Mouse (Mus musculus): Measurements from ENCODE around the gene Tprg.

Gene Tprg

GRCm38 (mm10) chr16:25426261-25426660, 139.6 kb downstream of the Tprg start:
- no peak for DNase-seq

GRCm38 (mm10) chr16:25440039-25440438, 153.4 kb downstream of the Tprg start:
- DNase-seq: no peak

GRCm38 (mm10) chr16:25445580-25445979, 159.0 kb downstream of the Tprg start:
- no peak for DNase-seq

DNA sequence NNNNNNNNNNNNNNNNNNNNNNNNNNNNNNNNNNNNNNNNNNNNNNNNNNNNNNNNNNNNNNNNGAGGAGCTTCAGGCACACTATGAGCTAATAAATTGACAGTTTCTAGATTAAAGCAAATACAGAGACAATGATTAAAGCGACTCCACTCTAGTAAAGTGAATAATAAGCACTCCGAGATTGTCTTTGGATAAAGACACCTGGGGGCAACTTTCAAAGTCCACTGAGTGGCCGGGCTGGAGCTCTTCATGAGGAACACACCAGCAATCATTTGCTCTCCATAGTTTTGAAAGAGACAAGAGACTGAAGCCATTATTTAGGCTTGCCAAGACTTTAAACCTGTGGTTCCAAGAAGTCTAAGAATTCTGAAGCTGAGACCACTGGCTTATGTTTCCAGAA, 164.9 kb downstream of the Tprg start:
- no peak for DNase-seq

DNA sequence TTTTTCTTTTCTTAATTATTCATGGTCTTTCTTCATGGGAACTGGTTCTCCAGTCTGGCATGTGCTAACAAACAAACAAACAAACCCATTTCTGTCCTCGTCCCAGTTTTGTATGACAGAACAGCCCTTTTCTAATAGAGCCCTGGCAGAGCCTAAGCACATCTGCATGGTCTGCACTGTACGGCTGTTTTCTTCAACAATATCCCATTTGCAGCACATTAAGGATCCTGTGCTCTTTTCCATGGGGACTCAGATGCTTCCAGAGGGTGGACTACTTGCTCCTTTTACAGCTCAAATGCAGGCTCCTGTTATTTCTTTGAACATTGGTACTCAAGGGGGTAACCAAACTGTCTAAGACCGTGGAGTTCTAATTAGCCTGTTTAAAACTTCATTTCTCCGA, 178.1 kb downstream of the Tprg start:
- DNase-seq: no peak

GRCm38 (mm10) chr16:25465435-25466139, 179.0 kb downstream of the Tprg start:
- DNase-seq: peak in 1 of 2 experiments; percentile 4

- DNase-seq: no peak
Measured at GRCm38 (mm10) chr16:25468040-25468439, 181.4 kb downstream of the Tprg start.

DNA sequence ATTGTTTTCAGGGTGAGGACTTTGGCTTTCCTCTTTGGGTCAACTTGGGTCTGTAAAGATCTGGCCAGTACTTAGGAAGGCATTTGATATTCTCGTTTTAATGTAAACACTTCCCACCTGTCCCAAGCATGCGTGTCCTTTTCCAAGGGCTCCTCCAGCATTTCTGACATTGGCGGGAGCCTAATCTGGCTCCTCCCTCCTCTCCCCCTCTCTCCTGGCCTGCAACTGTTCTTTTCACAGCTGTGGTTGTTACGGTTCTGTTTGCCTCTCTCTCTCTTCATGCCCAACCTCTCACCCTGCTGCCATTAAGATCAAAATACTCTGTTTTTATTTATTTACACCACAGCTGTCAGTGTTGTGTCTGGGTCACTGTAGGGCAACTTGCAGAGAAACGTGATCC, 182.0 kb downstream of the Tprg start:
- no peak for DNase-seq

Measured in cerebellum, postnatal 25 days (tissue).